Comparison of ENCODE assay signal across 11 mouse cellular contexts in the genomic region with DNA sequence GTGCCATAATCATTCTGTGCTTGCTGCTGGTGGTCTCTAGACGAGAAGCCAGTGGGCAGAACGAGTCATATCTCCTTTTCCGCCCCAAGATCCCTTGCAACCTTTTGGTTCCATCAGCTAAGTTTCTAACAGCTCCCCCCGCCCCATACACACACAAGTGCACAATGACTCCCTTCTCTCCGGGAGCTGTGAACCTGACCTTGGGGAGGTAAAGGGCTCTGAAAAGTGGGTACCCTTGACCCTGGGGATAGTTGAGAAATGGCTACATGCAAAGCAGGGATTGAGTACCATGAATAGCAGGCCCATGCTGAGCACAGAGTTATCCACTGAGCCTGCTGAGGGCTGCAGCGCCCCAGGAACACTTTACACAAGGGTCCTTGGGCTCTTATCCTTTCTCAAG. TPM values are rescaled to one million over a fixed set of nuclear protein-coding genes. Genes with fewer than 3 reads are reported as not detected.
DNase-seq lines count a peak whose midpoint lies in the region; ATAC-seq lines count a peak whose summit lies in the region.
"Had no signal": no experiment of that assay in that cellular context is flagged by ENCODE, and none has a peak within 500 bp of the region (broad histone marks: within the 10 kb centered on the region; RNA-seq: fewer than 3 reads in every experiment).

No protein-coding gene starts in this region.

- H3K27ac ChIP-seq in heart, embryonic 14.5 days (replicated peaks in 1 of 2; ENCODE audit: control insufficient read depth in 1 of 2, insufficient read depth in 1 of 2, low read depth in 2 of 2, low read length in 2 of 2), result peak overlapping the region; percentile 63 to 80
- H3K27ac ChIP-seq in neural tube, embryonic 13.5 days (replicated peaks), result peak overlapping the region; percentile 74
- H3K27ac ChIP-seq in hindbrain, embryonic 16.5 days (ENCODE audit: low read depth, low read length), result 0 out of 2 replicates have a peak overlapping the region, but pooled peaks have one; percentile 15
- H3K27ac ChIP-seq in stomach, embryonic 15.5 days, result peak overlapping the region; percentile 94
- H3K27ac ChIP-seq: macrophage had no signal

- no peaks in the 10 kb centered on the region for H3K27me3 ChIP-seq in heart, embryonic 14.5 days (ENCODE audit: control insufficient read depth, insufficient read depth, low read length)
- no peaks in the 10 kb centered on the region for H3K27me3 ChIP-seq in neural tube, embryonic 13.5 days
- no peaks in the 10 kb centered on the region for H3K27me3 ChIP-seq in hindbrain, embryonic 16.5 days (replicated peaks; ENCODE audit: control insufficient read depth, insufficient read depth, low read length)
- no peaks in the 10 kb centered on the region for H3K27me3 ChIP-seq in stomach, embryonic 15.5 days (replicated peaks)

- H3K4me1 ChIP-seq in heart, embryonic 14.5 days (ENCODE audit: control insufficient read depth in 2 of 2, insufficient read depth in 2 of 2, low read length in 2 of 2), result peaks cover 29 to 35% of the 10 kb centered on the region in 2 experiments
- H3K4me1 ChIP-seq in neural tube, embryonic 13.5 days (replicated peaks), result peaks cover 39% of the 10 kb centered on the region
- H3K4me1 ChIP-seq in hindbrain, embryonic 16.5 days (ENCODE audit: control insufficient read depth, insufficient read depth, low read depth, low read length), result peaks cover 11% of the 10 kb centered on the region
- peaks cover 28% of the 10 kb centered on the region for H3K4me1 ChIP-seq in stomach, embryonic 15.5 days

- 57% methylated on average over 6 of the region's 6 CpGs for WGBS in heart, embryonic 14.5 days
- WGBS in neural tube, embryonic 13.5 days, result 76% methylated on average over 6 of the region's 6 CpGs
- 65% methylated on average over 6 of the region's 6 CpGs for WGBS in hindbrain, embryonic 16.5 days
- WGBS in stomach, embryonic 15.5 days, result 57% methylated on average over 6 of the region's 6 CpGs

- H3K4me2 ChIP-seq in heart, embryonic 14.5 days (ENCODE audit: low read length), result peak overlapping the region; percentile 55; the same call in 1 of the 2 replicates
- H3K4me2 ChIP-seq in neural tube, embryonic 13.5 days, result no peak overlapping the region
- H3K4me2 ChIP-seq in hindbrain, embryonic 16.5 days (ENCODE audit: low read length), result no peak overlapping the region
- H3K4me2 ChIP-seq in stomach, embryonic 15.5 days, result peak overlapping the region; percentile 43

- no peak overlapping the region for H3K4me3 ChIP-seq in heart, embryonic 14.5 days (ENCODE audit: control insufficient read depth in 1 of 2, insufficient read depth in 1 of 2, low read depth in 1 of 2, low read length in 2 of 2)
- H3K4me3 ChIP-seq in neural tube, embryonic 13.5 days, result no peak overlapping the region
- H3K4me3 ChIP-seq in hindbrain, embryonic 16.5 days (ENCODE audit: low read length), result no peak overlapping the region
- H3K4me3 ChIP-seq in stomach, embryonic 15.5 days (replicated peaks), result no peak overlapping the region

- intact Hi-C loops in heart, postnatal 10 days (cut with DNase I), result loop anchor here (5.0 kb wide), 2 partner anchors 200 to 265 kb away; a partner anchor contains a TSS

- ATAC-seq in heart, embryonic 14.5 days (ENCODE audit: insufficient number of reproducible peaks, insufficient read depth, low FRiP score, low read depth), result no peak
- ATAC-seq in neural tube, embryonic 13.5 days (ENCODE audit: low read depth), result no peak
- ATAC-seq in hindbrain, embryonic 16.5 days, result no peak
- ATAC-seq in stomach, embryonic 15.5 days (ENCODE audit: insufficient read depth, low FRiP score, low read depth), result no peak

- H3K9me3 ChIP-seq in heart, embryonic 14.5 days (ENCODE audit: control insufficient read depth, low read length), result no peaks in the 10 kb centered on the region
- no peaks in the 10 kb centered on the region for H3K9me3 ChIP-seq in neural tube, embryonic 13.5 days
- H3K9me3 ChIP-seq in hindbrain, embryonic 16.5 days (ENCODE audit: control insufficient read depth, low read length), result no peaks in the 10 kb centered on the region
- H3K9me3 ChIP-seq in stomach, embryonic 15.5 days, result no peaks in the 10 kb centered on the region

- H3K36me3 ChIP-seq in heart, embryonic 14.5 days (ENCODE audit: control insufficient read depth, insufficient read depth, low read length), result no peaks in the 10 kb centered on the region
- H3K36me3 ChIP-seq in neural tube, embryonic 13.5 days, result no peaks in the 10 kb centered on the region
- H3K36me3 ChIP-seq in hindbrain, embryonic 16.5 days (ENCODE audit: control insufficient read depth, insufficient read depth, low read length), result no peaks in the 10 kb centered on the region
- no peaks in the 10 kb centered on the region for H3K36me3 ChIP-seq in stomach, embryonic 15.5 days

- DNase-seq in heart, postnatal 10 days, result no peak
- no peak for DNase-seq in neural tube, embryonic 10.5 days (ENCODE audit: extremely low spot score, low spot score)
- DNase-seq in thymus, adult 18-20 months, result no peak
- no peak for DNase-seq in gastrocnemius, adult 18-20 months (ENCODE audit: low spot score)
- DNase-seq: cerebellum, postnatal 36 days; layer of hippocampus, adult 9-11 months had no signal

- H3K9ac ChIP-seq in heart, embryonic 14.5 days (ENCODE audit: low read length), result peak overlapping the region; percentile 58; the same call in 1 of the 2 replicates
- no peak overlapping the region for H3K9ac ChIP-seq in neural tube, embryonic 13.5 days
- H3K9ac ChIP-seq in hindbrain, embryonic 16.5 days (ENCODE audit: low read depth, low read length), result no peak overlapping the region; the same call in 1 of the 2 replicates
- no peak overlapping the region for H3K9ac ChIP-seq in stomach, embryonic 15.5 days

RNA-seq across cellular contexts. Expression of a gene that starts 6.4 kb away (rescaled TPM):
- 58.9 and 59.7 TPM in 2 replicates for polyA plus RNA-seq in heart, embryonic 14.5 days (2014; fragmentation: Nextera tagmentation; extraction: Ambion mirVana)
- total RNA-seq in heart, postnatal 10 days (2021), result 100 to 1,000 TPM; 186 to 200 TPM
- 28.1 and 36.0 TPM in 2 replicates for polyA plus RNA-seq in neural tube, embryonic 13.5 days (2015; fragmentation: Nextera tagmentation; extraction: Ambion mirVana)
- polyA plus RNA-seq in hindbrain, embryonic 16.5 days (2015; fragmentation: Nextera tagmentation; extraction: Ambion mirVana), result 26.5 and 43.1 TPM in 2 replicates
- polyA plus RNA-seq in stomach, embryonic 15.5 days (2015; fragmentation: Nextera tagmentation; extraction: Ambion mirVana), result 326 and 336 TPM in 2 replicates
- 10 to 100 TPM; 28.2 to 28.5 TPM for total RNA-seq in gastrocnemius, adult 18-20 months (2021)

Comparison
In these comparisons a context has a peak if more than half of its experiments do, and no peak if none do; other contexts are left out.
1. H3K27ac ChIP-seq: peak in every context shown above with its lines; median percentile 94 in stomach, embryonic 15.5 days; 74 in neural tube, embryonic 13.5 days; 72 in heart, embryonic 14.5 days; 15 in hindbrain, embryonic 16.5 days.
2. H3K4me2 ChIP-seq: peak in heart, embryonic 14.5 days (single experiment) and stomach, embryonic 15.5 days (single experiment); none in neural tube, embryonic 13.5 days (single experiment) and hindbrain, embryonic 16.5 days (single experiment).